In genomic region chr3:95963681-95964080, GRCm38 (mm10) we compare ENCODE assay signal across 8 mouse cellular contexts. TPM values are rescaled to one million over a fixed set of nuclear protein-coding genes. Genes with fewer than 3 reads are reported as not detected.
DNase-seq lines count a peak whose midpoint lies in the region; ATAC-seq lines count a peak whose summit lies in the region.

No protein-coding gene starts in this region.

- ATAC-seq in kidney, embryonic 14.5 days (ENCODE audit: low FRiP score, low TSS enrichment) = no peak
- peak; percentile 51 for ATAC-seq in CD4-positive, CD25-positive, alpha-beta regulatory T cell, adult 4 months

- H3K9me3 ChIP-seq in kidney, embryonic 14.5 days (ENCODE audit: control insufficient read depth, low read length) = no peaks in the 10 kb centered on the region

- H3K4me2 ChIP-seq in kidney, embryonic 14.5 days (replicated peaks; ENCODE audit: low read depth, low read length) = no peak overlapping the region

- no peaks in the 10 kb centered on the region for H3K4me1 ChIP-seq in kidney, embryonic 14.5 days (ENCODE audit: control insufficient read depth, insufficient read depth, low read length)

- H3K27ac ChIP-seq in kidney, embryonic 14.5 days (ENCODE audit: low read depth, low read length) = no peak overlapping the region

- peak; percentile 50 for DNase-seq in kidney, adult 9 months
- peak; percentile 70 for DNase-seq in A20 (ENCODE audit: low read depth, low spot score)
- peak; percentile 68 for DNase-seq in induced T-regulatory cell, adult 2 months (ENCODE audit: low read depth)
- DNase-seq in frontal cortex, postnatal 25 days (ENCODE audit: low spot score in 2 of 2) = no peak
- no peak for DNase-seq in c-Kit-positive CD71-positive TER-119-positive erythroid progenitor cells, embryonic 14.5 days (ENCODE audit: low spot score)
- DNase-seq in layer of hippocampus, postnatal 10 days (ENCODE audit: low spot score in 2 of 2) = no peak

- no peaks in the 10 kb centered on the region for H3K36me3 ChIP-seq in kidney, embryonic 14.5 days (ENCODE audit: control insufficient read depth, insufficient read depth, low read length)

- no peaks in the 10 kb centered on the region for H3K27me3 ChIP-seq in kidney, embryonic 14.5 days (ENCODE audit: control insufficient read depth, insufficient read depth, low read length)

- H3K9ac ChIP-seq in kidney, embryonic 14.5 days (ENCODE audit: low read depth, low read length) = no peak overlapping the region

- 40% methylated on average over 4 of the region's 4 CpGs for WGBS in kidney, embryonic 14.5 days

- no peak overlapping the region for H3K4me3 ChIP-seq in kidney, embryonic 14.5 days (ENCODE audit: low read length)

RNA-seq across cellular contexts. Expression of gene Plekho1, which starts 32.1 kb away (rescaled TPM):
- polyA plus RNA-seq in kidney, embryonic 14.5 days (2014; fragmentation: Nextera tagmentation; extraction: Ambion mirVana) = 39.3 and 48.0 TPM in 2 replicates
- 10 to 100 TPM in 1 of 2 experiments, 1 to 10 TPM in 1; 9.8 to 10.1 TPM for polyA plus RNA-seq in CD4-positive, CD25-positive, alpha-beta regulatory T cell, adult 4 months (2017; shearing (Covaris generic))
- total RNA-seq in layer of hippocampus, postnatal 10 days (2021) = 10 to 100 TPM; 50.2 to 56.5 TPM

RNA-seq across cellular contexts. Expression of gene Anp32e, which starts 34.6 kb away (rescaled TPM):
- polyA plus RNA-seq in kidney, embryonic 14.5 days (2014; fragmentation: Nextera tagmentation; extraction: Ambion mirVana) = 78.3 and 89.0 TPM in 2 replicates
- polyA plus RNA-seq in CD4-positive, CD25-positive, alpha-beta regulatory T cell, adult 4 months (2017; shearing (Covaris generic)) = 100 to 1,000 TPM; 162 to 241 TPM
- total RNA-seq in layer of hippocampus, postnatal 10 days (2021) = 100 to 1,000 TPM; 103 to 105 TPM

RNA-seq across cellular contexts. Expression of gene Car14, which starts 59.2 kb away (rescaled TPM):
- polyA plus RNA-seq in kidney, embryonic 14.5 days (2014; fragmentation: Nextera tagmentation; extraction: Ambion mirVana) = 21.0 and 25.9 TPM in 2 replicates
- polyA plus RNA-seq in CD4-positive, CD25-positive, alpha-beta regulatory T cell, adult 4 months (2017; shearing (Covaris generic)) = under 1 TPM in 1 of 2 experiments, not detected in 1; 0.39 TPM
- total RNA-seq in layer of hippocampus, postnatal 10 days (2021) = 1 to 10 TPM; 2.5 to 4.4 TPM

Comparison
In these comparisons a context has a peak if more than half of its experiments do, and no peak if none do; other contexts are left out.
1. DNase-seq: peak in kidney, adult 9 months (single experiment), A20 (single experiment) and induced T-regulatory cell, adult 2 months (single experiment); none in frontal cortex, postnatal 25 days (0 of 2), c-Kit-positive CD71-positive TER-119-positive erythroid progenitor cells, embryonic 14.5 days (single experiment) and layer of hippocampus, postnatal 10 days (0 of 2).
2. RNA of gene Car14, which starts 59.2 kb away (polyA plus RNA-seq): 21.0 to 25.9 TPM in kidney, embryonic 14.5 days; 0.39 TPM in CD4-positive, CD25-positive, alpha-beta regulatory T cell, adult 4 months; every median in the first group is over 10 times any median in the second.